Mouse (Mus musculus) regulatory T cell (primary cell): ENCODE measurements around the gene Cenpp.

Experiments
- in situ Hi-C: fragments of 300-600 bp; cut with MboI, MseI; formaldehyde crosslinking; loops from one replicate; pipeline ENCODE4 v1.15.1; 2025; ENCODE audit warnings: high pct_unique_total_duplicates

The Cenpp gene

DNA sequence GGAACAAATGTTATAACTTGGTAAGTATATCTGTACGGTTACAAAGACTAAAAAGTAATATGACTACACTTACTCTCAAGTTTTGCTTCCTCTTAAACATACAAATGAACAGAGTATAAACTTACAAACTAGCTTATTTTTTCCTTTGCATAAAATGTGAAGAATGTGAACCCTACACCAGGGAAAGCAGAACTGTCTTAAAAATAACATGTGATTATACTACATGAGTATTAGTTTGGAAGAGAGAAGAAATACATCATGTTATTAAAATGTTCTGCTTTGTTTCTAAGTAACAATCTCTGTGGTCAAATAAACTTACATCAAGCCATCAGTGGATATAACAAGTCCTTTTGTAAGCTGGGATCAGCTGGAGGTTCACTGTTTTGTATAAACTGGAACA, 113.9 kb downstream of the Cenpp start:
- in situ Hi-C loops, result no loop called here

DNA sequence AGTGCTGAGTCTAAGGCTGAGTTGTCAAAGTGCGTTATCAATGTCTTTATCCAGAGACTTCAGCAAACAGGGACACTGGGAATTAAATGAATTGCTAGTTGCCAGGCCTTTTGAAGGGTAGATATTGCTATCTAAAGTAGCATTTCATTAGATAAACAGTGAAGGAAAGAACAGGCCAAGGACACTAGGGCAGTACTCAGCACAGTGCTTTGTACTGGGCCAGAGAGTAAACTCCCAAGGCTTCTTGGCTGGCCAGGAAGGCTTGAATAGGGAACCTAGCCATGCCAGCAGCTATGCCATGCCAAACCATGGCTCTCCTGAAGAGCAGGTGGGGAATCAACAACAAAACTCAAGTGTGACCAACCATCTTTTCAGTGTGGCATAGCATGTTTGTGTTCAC, 115.6 kb downstream of the Cenpp start:
- in situ Hi-C loops, result no loop called here

DNA sequence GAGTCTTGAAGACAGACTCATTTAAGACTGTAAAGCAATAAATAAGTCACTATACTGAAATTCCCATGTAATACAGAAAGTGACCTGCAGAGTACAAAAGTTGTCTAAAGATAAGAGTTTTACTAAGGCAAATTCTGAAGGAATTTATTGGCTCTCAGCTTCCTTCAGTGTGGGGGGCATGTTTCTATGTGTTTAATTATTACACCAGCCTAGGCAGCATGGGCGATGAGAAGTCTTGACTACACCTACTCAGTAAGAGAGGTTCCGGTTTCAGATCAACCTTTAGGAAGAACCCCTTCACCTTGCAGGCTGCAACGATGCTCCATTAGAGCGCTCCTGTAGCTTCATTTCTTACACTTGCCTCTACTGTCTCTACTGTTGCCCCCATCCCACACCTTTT, 121.9 kb downstream of the Cenpp start:
- in situ Hi-C loops, result no loop called here

DNA sequence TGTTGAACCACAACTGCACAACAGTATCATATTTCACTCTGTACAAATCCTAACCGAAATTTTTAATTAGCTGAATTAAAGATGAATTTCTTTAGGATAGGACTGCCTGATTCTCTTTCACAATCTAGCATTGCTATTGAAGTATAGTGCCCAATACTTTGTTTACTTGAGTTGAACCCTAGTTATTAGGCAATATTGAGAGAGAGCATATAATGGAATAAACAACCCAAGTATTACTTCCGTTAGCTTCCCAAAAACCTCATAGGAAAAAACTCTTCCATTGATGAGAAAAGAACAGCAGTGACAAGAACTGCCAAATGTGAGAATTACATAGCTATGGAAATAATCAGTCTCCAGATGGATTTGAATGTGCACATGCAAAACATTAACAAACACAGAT, 126.3 kb downstream of the Cenpp start:
- in situ Hi-C loops, result no loop called here

DNA sequence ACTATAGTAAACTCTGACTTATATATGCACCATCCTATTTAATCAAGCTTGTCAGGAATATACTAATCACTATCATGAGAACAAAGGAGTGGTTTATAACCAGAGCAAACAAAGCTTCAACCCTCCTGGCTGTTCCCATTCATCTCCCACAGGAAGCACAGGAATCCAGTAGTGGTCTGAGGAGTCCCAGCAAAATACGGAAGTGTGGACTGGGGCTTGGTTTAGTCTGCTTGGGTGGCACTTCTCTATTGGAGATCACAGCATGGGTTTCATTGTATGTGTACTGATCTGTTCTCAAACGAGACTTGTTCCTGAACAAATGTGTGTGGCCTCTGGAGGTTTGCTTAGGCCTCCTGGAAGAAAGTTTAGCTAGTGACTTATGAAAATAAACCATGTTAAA, 133.8 kb downstream of the Cenpp start:
- in situ Hi-C loops, result no loop called here

DNA sequence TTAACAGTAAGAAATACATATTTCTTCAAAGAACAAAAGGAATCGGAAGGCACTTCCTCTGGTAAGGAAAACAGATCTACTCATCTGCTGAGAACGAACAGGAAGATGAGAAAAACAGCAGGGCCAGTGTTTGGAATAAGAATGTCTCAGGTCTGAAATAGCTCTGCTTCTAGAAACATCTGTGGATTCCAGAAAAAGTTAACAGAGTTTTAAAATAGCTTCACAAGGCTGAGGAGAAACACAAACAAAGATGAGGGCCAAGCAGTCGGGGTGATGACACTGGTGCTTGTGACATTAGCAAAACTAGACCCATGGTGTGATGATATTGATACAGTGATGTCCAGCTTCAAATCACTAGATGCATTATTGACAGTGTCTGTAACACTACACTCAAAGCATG, 145.4 kb downstream of the Cenpp start:
- in situ Hi-C loops, result no loop called here

DNA sequence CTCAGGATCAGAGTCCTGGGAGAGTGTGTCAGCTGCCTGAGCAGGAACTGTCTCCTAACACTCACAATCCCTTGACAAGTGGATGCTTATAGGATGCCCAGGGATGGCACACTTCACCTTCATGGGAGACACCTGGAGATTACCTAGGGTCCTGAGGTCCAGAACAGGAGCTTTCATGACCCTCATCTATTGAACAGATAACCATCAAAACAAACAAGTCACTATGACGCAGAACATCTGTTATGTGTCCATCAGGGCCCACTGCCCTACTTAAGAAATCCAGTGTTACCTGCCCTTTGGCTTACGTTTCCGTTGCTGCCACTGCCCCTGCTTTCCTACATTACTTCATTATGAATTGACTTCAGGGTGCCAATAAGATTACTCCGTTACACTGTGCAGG, 146.8 kb downstream of the Cenpp start:
- in situ Hi-C loops, result no loop called here

DNA sequence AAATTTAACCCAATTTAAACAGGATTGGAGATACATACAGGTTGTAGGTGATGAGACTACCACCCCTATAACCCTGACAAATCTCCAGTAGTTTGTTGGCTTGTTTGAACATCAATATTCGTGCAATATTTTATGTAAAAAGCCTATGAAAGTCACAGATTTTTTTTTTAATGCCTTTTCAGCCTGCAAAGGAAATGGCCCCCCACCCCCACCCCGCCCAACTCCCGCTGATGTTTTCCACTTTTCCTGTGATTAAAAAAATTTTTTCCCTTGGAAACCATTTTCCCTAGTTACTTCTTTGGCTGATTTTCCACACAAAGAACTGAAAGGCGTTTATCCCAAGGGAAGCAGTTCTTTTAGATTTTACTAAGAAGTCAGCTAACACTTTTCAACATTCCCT, 148.1 kb downstream of the Cenpp start, which contains the start of gene Ecm2:
Ecm2 (plus strand) TSS at position 301 of the 400 bp plus-strand sequence.
- in situ Hi-C loops, result no loop called here

DNA sequence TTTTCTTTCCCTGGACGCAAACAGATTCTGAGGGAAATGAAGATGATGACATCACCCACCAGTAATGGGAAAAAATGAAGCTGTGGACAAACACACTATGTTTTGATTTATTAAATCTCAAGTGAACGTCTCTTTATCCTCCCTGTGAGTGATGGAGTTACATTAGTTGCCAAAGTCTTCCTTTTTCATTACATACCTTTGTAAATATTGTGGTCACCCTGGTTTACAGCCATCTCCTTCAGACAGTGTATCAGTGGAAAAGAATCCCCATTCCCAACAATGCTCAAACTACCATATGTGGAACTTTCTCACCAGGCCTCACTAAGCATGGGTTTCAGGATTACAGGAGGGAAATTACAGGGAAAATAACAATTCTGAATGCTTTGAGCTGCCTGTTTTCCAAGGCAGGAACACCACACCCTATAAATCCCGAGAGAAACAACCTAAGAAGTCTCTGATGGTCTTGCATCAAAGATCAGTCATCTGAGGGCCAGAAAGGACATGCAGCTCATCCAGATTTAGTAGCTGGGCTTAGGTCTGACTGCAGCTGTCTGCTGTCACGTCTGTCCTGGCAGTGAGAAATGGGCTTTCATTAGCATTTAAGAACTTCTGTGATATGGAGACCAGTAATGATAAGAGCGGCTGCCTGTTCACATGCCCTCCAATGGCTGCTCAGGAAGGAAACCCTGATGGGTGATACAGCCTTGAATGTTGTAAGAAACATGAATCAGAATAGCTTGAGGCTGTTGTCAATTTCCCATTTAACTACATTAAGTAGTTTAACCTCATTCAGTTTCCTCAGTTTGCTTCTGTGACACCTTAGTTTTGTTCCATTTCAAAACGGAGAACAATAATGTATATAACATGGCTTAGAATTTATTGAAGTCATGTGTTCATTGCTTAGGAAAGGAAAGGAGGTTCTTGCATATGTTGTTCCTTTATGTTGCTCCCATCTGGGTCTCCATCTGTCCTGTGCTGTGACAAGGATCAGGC, 159.9 kb downstream of the Cenpp start, which contains the start of gene Tes3-ps:
Tes3-ps (plus strand) TSS at position 943 of the 993 bp plus-strand sequence.
- in situ Hi-C loops, result no loop called here

DNA sequence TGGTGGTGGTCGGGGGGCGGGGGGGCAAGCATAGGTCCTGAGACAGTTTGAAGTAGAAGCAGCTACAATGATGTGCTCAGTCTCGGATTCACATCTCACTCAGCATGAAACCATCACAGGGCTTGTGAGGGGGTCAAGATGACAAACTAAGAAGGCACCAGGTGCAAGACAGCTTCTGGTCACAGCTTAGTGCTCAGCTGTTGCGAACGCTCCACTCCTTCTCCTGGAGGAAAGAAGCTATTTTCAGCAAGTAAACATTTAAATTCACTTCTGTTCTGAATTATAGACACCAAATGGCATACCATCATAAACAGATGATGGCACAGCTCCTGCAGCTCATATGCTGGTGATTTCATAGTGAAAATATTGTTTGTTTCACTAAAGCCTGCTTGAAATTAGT, 167.2 kb downstream of the Cenpp start:
- in situ Hi-C loops, result no loop called here

DNA sequence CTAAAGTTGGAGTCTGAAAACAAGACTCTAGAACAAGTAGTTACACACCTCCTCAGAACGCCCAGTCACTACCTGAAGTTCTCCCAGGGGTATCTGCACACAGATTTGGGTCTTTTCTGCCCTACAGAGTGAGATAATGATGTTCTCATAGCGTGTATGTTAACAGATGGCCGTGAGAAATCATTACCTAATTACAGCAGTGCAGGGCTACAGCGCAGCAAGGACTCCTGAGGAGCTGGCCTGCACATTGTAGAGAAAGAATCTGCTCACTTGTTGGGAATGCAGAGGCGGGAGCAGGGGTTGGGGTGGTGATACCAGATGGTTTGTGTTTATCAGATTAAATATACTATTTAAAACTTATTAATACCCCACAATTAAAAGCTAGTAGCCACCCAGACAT, 172.0 kb downstream of the Cenpp start:
- in situ Hi-C loops, result no loop called here

DNA sequence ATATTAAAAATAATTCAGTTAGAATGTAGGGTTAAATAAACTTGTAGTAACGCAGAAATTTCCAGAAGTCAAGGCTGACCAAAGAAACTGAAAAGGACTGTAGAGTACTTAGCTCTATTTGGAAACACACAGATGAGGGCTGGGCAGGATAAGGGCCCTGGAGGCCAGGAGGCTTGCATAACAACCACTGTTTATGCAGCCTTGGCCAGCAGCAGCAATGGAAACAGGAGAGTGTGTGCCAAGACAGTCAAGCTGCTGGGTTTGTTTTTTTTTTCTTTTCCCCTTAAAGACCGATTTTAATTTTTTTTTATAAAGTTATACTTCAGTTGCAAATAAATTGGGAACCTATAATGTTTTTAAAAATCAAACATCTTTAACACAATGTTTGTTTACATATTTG, 172.5 kb downstream of the Cenpp start:
- in situ Hi-C loops, result no loop called here

DNA sequence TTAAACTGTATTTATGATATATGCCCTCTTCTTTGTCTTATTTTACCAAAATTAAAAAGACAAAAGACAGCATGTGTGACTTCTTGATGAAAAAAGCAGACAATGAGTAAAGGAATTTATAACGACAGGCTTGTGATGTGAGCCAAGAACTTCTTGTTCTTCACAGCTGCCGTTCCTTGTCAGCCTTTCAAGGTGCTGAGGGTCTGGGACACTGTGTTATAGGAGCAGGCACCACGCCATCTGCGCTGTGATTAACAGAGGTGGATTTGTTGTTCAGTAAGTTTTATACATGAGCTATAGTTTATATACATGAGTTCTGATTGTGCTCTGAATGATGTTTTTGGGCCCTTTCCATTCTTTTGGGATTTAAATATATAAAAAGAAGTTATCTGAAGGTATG, 173.2 kb downstream of the Cenpp start:
- in situ Hi-C loops, result no loop called here

DNA sequence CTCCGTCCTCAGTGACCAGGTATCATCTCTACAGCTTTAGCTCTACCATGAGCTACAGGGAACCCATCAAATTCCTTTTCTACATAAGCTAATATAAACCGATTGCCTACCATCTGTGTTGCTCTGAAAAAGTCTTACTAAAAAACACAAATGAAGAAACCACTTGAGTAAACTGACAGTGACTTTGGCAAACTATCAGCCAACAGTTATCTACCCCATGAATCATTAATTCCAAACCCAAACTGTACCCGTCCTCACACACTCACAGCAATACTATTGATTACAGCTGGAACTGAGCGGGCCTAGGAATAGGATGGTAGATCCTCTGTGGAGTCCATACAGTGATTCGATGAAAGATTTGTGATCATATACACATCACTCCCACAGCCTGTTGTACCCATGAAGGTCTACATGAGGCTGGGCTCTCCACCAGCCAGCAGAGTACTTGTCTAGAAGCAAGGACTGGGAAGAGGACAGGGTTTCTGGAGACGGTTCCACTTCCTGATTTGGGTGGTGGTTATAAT, 173.7 kb downstream of the Cenpp start:
- in situ Hi-C loops, result no loop called here

DNA sequence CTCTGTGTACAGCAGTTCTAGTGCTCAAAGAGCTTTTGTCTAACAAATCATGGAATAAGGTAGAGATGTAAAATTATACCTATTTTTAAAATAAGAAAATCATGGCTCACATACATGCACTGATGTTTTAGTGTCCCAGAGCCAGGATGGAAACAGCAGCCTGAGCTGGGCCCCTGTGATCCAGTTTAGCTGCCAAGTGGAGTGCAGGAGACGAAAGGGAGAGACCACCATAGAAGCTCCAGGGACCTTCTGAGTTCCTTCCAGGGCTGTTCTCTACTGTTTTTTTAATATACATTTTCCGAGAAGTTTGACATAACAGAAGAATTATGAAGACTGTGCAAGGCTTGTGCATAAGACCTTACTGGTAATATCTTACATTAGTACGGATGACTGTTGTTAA, 174.7 kb downstream of the Cenpp start:
- in situ Hi-C loops, result no loop called here

DNA sequence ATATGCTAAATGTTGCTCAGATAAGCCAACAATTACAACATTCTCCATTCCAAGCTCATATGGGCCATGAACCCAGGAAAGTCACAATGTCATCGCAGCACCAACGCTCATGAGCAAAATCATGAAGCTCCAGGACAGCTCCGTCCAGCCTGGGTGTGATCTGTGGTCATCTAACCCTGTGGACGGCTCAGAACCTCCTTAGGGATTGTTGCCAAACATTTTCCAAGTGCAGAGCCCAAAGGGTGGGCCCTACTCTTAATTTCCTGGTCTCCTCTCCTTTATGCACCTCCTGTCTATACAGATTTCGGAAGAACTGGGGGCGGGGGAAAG, 179.9 kb downstream of the Cenpp start:
- in situ Hi-C loops, result no loop called here

DNA sequence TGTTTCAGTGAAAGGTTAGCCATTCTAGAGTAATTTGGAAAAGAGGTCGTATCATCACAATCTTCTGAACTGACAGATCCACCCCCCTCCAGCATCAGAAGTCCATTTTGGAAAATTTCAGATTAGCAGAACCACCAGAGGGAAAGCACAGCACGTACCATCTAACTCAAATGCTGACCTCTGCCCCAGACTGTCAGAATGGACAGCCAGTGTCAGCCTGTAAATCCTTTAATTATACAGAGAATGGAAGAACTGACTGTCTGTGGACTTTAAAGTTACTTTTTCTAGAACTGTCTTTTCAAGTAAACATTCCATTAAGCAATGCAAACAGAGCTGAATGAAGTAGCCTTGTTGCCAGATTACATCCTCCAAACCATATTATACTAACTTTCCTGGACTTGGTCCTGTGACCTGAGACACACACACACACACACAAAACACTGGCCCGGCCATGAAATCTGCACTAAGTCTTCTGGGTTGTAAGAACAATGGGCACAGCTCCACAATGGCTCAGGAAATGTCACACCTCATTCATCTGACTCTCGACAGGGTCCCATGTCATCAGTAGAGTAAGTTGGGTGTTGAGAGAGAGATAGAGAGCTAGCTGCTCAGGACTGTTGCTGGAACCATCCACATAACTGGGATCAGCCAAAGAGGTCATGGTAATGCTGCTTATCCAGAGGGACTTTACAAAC, 180.5 kb downstream of the Cenpp start:
- in situ Hi-C loops, result no loop called here

DNA sequence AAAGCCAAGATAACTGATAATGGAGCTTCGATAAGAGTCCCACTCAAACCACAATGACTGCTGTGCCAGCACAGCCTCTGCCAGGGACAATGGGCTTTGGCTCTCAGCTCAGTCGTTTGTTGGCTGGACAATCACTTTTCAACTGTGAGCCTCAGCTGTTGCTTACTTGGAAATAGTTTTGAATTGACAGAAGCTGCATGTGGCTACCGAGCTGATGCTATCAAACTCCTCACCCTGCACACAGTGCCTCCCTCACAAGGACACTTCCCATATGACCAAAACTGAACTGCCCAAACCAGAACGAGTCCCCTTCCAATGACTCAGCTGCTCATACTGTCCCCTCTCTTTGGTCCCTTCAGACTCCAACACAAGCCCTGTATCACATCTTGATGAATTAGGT, 181.8 kb downstream of the Cenpp start:
- in situ Hi-C loops, result no loop called here

DNA sequence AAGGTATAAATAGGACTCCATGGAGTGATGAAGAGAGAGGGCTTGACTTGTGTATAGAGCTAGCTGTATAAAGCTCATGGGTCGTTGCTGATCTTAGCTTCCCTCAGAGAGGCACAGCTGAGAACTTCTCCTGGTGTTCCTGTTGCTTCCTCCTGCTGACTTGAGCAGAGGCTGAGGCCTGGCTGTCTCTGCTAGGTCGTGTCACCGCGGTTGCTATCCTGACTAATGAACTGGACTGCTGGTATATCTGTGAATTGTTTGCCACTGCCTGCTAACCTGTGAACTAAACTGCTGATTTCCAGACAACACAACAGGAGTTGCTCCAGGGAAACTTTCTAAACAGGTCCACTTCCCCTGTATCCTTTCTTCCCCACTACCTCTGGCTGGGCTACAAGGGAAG, 182.3 kb downstream of the Cenpp start:
- in situ Hi-C loops, result no loop called here

DNA sequence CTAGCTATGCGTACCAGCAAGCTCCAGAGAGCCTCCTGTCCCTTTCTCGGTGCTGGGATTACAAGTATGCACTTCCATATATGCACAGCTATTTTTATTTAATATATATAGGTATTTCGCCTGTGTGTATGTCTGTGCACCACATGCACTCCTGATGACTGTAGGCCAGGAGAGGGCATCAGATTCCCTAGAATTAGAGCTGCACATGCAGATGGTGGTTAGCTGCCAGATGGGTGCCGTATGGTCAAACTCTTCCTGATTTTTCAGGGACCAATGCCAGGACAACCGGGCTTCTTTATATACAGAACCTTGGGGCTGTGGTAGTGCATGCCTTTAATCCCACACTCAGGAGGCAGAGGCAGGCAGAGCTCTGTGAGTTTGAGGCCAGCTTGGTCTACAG, 183.6 kb downstream of the Cenpp start:
- in situ Hi-C loops, result no loop called here

DNA sequence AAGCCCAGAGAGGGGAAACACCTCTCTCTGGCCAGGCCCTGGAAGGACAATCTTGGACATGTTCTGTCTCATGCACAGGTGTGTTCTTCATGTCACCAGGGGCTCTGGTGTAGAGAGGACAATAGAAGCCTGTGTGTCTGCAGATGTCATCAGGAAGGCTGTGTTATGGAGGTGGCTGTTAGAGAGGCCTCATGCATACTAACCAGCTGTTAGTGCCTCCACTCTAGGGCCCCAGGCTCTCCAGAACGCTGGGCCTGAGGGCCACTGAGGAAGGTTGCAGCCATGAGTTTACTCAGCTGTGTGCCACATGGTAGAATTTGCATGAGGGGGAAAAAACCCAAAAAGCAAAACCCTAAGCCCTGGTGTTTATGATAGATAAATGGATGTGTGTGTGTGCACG, 185.0 kb downstream of the Cenpp start:
- in situ Hi-C loops, result no loop called here

DNA sequence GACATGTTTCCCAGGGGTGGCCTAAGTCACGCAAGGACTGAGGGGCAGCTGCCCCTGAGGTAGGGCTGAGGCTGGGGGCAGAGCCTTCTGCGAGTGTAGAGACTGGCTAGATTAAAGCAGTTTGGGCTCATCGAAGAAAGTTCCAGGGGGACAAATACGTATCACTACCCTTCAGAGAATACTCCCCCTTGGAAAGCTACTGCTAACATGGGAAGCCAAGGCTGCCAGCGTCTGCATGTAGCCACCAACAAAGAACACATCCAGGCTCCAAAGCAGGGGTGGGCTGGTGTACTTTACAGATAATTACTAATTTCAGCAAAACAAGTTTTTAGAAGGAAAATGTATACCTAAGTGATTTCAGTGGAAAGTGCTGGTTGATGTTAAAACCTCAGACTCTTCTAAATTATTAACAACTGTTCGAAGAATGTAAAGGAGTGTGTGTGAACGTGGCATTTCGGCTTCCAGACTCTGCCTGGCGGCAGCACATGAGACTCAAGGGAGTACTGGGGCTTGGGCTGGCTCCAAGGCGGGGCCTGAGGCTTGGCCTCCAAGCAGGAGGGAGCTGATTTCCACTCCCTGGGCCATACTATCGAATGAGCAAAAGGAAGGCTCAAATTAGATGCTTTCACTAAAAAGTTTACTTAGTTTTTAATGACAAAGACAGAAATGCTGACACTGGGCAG, 186.1 kb downstream of the Cenpp start:
- in situ Hi-C loops, result no loop called here
